Mouse (Mus musculus): ENCODE results near the gene Gm10318.

Gene Gm10318

DNA sequence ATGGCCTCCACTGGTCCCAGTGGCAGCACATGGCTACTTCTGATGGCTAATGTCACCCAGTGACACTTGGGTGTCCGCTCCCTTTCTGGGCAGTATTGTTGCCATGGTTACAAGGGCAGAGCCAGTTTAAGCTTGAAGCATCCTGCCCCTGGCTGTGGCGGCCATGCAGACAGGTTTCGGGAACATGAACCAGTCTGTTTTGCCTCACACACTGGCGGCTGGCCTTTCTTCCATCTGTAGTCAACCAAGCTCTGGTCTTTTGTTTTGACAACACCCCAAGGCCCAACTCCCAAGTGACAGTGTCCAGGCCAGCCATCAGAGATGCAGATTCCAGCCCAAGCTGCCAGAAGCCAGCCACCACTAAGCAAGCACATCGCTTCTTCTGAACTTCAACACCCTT is 42.9 kb downstream of the Gm10318 start:
- peak; percentile 91 for DNase-seq (ENCODE audit: low spot score)

DNA sequence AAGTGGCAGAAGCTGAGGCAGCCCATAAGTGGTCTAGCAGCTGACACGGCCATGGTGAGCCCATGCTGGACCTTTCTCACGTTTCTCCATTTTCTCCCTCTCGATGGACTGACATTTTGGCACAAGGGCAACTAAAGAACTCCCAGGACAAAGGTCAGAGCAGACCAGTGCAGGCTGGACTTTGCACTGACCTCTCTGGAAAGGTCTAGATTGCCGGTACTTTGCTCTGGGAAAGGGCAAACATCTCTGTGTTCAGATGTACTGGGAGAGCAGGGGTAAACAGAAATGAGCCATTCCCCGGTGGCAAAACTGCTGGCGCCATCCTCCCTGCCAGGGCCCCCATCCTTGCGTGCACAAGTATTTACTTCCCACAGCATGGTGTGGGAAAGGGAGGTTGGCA is 47.5 kb downstream of the Gm10318 start:
- no peak for DNase-seq (ENCODE audit: low spot score)

DNA sequence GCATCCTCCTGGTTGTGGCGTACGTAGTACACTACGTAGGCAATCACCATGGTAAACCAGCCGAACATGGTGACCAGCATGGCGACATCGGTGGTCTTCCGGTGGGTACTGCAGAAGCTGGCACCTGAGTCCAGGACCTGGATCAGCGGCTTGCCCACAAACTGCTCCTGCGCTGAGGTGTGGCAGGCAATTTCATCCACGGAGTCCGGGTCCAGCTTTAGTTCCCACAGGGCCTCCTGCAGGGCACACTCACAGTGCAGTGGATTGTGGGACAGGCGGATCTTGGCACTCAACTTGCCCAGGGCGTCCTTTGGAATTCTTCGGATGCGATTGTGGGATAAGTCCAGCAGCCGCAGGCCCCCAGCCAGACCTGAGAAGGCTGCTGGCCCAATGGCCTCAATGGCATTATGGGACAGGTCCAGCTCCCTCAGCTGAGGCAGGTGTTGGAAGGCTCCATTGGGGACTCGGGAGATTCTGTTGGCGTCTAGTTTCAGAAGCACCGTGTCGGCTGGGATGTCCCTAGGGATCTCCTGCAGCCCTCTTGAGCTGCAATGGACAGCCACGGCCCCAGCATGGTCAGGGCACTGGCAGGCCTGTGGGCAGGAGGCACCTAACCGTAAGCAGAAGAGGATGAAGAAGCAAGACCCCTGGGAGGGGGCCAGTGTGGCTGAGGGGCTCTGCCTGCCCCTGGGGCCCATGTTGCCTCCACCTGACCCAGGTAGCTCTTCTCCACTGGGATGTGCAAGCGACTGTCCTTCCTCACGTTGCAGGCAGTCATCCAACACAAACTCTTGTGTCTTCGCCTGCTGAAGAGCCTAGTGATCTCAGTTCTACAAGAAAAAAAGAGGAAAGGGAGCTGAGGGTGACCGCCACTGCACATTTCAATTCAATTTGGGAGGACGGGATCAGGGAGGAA is 48.5 kb downstream of the Gm10318 start:
- peak; percentile 49 for DNase-seq (ENCODE audit: low spot score)

DNA sequence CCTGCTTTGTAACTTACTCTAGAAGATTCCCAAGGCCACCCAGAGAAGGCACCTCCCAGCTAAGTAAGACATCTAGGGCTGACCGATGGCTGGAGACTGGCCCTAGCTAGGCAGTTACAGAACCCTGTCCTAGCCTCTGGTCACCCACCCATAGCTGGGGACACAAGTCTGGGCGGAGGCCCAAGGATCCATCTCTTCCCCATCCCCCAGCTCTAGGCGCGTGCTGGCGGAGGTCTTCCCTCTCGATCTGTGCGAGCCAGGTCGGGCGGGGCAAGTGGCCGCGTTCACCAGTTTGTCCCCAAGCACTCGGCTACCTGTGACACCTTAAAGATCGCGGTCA is 49.2 kb downstream of the Gm10318 start:
- DNase-seq (ENCODE audit: low spot score): no peak

DNA sequence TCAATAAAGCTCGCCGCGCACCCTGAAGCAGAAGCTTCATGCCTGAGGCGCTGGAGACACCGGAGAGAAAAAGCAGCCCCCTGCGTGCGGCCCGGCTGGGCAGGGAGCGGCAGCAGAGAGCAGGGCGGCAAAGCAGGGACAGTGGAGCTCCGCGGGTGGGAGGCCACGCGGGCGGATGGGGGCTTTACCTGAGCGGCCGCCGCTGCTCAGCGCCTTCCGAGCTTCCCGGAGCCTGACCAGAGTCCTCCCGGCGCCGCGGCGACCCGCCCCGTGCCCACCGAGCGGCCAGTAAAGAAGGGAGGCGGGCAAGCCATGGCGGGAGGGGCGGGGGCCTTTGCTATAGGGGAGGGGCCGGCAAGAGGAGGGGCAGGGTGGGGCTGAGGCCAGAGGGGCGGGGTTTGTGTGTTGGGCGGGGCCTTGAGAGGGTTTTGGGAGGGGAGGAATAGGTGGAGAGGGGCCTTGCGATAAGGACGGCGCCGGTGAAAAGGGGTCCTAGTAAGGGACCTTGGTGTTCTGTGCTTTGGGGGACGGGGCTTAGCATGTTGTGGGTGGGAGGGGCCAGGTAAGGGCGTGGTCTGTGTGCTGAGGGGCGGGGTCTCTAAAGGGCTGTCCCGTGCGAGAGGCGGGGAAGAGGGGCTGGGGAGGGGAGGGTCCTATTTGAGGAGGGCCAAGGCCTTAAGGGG is 49.7 kb downstream of the Gm10318 start, which contains the start of gene Lrrc3:
Gene Lrrc3 (minus strand): TSS at position 326 of the 683 bp plus-strand sequence.
- DNase-seq (ENCODE audit: low spot score): peak; percentile 84

DNA sequence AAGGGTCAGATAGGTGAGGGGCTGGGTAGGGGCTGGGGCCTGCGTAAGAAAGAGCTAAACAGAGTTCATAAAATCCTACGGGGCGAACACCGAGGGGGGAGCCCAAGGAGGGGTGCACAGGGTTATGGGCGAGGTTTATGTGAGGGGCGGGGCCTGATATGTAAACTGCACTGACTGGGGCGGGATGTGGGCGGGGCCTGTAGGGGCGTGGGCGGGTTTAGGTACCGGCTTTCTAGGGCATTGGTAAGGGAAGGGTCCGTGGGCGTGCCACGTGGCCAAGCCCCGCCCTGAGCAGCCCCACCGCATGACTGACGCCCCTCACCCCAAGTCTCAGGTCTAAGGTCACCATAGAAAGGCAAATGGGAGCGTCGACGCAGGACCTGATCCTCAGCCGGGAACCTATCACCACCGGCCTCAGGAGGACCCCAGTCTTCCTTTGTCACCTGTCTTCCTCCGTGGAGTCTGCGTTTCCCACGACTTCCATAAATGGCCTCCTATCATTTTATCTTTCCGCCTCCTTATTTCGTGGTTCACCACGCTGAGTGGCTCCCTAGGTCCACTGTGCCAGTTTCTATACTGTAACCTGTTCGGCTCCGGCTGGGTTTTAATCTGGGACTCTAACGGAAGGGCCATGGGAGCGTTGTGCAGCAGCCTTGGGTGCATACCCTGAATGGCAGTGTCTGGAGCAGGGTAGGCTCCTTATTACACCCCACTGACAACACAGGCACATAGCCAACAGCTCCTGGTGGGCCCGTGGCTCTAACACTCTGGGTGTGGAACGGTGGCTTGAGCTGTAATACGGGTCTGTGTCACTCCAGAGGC is 50.4 kb downstream of the Gm10318 start:
- DNase-seq (ENCODE audit: low spot score): peak; percentile 93
